Mouse (Mus musculus): ENCODE results near the gene Tmem203. TPM values are rescaled to one million over a fixed set of nuclear protein-coding genes. Genes with fewer than 3 reads are reported as not detected.
A peak's percentile ranks its signal among the peaks of the same experiment; 100 is the strongest.
"Not testable (repeated sequence)": the region's sequence is repeated elsewhere in the genome, so short reads cannot be mapped to it uniquely, and the experiment has no call there.

Gene Tmem203
- total RNA-seq, 1 experiment from 2014 or later: 48.8 TPM

DNA sequence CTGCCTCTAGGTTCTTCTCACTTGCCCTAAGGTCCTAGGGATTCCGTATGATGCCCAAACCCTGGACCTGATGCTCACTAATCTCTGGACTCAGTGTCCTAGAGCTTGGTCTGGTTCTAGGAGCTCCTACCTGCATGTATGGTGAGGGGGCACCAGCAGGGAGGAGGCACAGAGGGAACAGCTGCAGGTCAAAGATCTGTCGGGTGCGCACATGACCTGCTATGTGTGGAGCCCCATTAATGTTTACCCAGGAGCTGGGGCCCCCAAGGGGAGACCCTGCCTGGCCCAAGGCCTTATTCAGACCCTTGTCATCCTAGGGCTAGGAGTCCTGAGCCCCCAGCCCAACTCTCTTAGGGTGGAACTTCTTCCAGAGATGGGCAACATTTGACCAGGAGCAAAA lies 21.2 kb upstream of the Tmem203 start, which contains the start of gene Slc34a3:
Gene Slc34a3 (minus strand): TSS at position 315 of the 400 bp plus-strand sequence.
- DNase-seq: no peak

DNA sequence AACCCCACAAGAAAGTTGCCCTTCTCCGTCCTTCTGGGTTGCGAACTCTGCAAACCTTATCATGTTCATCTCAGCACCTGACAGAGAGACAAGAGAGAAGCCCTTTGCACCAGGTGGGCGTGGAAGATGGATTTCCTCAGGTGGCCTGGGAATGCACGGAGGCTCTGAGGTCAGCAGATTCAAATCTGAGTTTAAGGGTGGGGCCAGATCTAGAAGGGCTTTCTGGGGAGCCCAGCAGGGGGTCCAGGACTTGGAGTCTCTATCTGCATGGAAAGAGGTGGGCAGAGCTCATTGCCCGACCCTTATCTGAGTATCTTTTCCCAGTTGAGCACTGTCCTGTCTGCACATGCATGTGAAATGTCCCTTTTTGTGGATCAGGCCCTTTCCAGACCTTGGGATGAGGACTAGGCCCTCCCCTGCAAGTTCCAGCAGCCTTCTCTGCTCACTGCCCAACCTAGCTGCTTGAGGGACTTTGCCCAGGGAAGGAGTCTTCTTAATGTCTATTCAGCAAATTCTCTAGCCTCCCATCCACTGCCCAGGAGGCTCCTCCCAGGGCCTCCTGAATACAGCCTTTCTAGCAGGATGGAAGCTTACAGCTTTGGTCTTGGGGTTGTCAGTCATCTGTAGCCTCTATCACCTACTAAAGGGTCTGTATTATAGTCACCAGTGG lies 20.6 kb upstream of the Tmem203 start:
- no peak for DNase-seq

DNA sequence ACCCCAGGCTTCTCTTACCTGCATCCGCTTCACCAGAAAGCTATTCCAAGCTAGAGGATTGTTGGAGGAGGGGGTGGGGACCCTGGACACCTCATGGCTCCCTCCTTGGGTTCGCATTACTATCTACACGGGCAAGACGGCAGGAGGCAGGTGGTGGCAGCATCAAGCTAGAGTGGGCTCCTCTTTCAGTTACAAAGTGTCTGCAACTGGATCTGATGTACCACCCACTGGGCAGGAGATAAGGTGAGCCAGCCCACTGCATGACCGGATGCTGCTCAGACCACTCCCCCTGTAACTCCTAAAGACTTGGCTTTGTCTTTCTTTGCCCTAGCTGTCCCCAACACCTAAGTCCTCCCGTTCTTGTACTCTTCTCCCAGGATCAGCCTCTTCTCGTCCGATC lies 18.6 kb upstream of the Tmem203 start, which contains the start of gene Rnf224:
Gene Rnf224 (minus strand): TSS at position 174 of the 400 bp plus-strand sequence.
- DNase-seq: no peak

DNA sequence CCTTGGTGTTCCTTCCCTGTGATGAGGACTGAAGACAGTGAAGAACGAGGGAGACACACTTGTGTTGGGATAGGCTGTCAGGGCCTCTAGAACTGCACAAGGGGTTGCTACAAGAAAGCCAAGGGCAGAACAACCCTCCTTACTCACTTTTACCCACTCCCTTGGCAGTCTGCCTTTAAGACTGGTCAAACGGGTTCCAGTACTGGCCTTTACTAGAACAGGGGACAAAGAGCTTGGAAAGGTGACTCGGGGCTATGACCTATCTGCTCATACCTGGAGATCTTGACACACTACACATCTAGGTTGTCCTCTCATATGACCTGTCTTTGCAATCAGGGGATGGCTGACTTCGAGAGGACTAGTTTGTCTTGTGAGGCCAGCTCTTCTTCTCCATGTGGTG lies 17.7 kb upstream of the Tmem203 start:
- DNase-seq: no peak

DNA sequence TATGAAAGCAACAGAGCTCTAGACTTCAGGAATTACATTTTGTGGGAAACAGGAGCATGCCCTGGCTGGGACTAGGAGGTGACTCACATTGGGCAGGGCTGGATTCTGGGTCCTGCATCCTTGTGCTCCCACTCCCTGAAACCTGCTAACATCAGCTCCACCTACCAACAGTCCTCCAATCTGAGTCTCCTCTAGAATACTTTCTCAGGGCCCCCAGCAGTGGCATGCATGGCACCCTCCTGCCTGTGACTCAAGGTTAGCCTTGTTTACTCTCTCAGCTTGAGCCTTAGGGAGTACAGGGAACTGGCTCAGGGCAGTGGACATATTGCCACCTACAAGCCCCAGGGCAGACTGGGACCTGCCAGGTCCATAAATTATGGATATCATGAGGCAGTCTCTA lies 17.1 kb upstream of the Tmem203 start:
- no peak for DNase-seq

DNA sequence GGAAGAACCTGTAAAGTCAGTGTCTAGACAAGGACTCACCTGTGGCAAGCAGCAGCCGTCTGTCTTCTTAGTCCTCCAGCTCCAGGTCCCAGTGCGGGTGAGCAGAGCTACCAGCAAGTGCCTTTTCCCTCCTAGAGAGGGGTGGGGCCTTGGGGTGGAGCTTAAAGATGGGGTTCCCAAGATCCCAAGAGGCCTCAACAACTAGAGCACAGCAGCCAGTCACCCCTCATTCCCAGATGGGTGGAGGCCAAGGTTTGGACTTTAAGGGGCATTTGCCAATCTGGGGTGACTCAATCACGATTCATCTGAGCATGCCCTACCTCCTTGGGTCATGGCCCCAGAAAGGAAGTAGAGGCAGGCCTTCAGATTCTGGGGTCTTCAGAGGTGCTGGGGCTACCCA lies 15.5 kb upstream of the Tmem203 start:
- no peak for DNase-seq

DNA sequence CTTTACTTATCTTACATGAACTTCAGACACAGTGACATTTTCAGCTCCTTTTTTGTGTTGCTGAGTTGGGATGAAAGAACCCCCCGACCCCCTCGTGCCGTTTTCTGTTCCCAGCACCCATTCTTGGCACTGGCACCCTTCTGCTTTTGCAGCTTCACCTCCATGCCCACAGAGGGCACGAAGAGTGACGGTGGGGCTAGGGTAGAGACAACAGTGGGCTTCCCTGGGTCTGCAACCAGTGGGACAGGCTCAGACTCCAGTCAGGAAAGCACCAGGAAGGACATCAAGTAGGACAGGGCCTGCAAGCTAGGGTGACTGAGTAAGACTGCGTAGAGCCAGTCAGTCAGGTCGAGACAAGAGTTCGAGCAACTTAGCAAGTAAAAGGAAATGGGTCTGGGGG lies 14.9 kb upstream of the Tmem203 start:
- no peak for DNase-seq

DNA sequence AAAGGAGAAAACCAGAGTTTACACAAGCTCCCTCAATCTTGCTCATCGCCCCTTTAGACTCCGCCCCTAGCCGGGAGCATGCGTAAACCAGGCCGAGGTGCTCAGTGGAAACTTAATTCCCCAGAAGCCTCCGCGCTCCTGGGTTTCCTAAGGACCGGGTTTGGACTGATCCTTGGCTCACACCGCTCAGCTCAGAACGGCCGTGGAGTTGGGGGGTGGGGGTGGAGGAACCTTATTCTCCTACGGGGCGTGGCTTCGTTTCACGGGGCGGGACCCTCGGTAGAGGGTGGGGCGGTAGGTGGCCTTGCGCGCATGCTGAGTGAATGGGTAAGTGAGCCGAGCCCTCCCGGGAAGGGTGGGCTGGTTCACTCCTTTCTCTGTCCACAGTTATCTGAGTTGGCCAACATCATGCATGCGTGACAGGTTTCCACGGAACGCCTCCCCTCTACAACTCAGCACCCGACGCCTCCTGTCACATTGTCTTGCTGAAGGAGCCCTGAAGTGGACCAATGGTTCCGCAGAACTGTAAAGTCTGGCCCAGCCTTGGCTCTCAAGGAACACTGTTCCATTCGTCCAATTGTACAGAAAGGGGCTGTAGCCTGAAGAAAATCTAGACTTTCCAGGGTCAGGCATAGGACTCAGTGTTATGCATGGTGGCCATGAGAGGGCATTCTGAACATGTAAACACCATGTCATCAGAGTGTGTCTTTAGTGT lies 14.4 kb upstream of the Tmem203 start:
- peak; percentile 79 for DNase-seq

DNA sequence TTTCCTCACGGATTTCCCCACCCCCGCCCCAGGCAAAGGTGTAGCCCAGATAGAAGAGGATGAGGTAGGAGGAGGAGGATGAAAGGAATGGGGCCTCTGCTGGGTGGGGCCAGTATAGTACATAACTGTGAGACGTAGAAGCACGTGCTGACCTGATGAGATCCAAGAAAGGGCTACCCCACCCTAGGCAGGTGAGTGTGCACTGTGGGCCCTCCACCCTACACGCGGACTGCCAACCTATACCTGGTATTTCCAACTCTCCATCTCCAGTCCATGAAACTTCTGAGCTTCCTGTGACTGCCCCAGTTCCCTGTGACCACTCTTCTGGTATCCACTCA lies 13.8 kb upstream of the Tmem203 start:
- DNase-seq: no peak

DNA sequence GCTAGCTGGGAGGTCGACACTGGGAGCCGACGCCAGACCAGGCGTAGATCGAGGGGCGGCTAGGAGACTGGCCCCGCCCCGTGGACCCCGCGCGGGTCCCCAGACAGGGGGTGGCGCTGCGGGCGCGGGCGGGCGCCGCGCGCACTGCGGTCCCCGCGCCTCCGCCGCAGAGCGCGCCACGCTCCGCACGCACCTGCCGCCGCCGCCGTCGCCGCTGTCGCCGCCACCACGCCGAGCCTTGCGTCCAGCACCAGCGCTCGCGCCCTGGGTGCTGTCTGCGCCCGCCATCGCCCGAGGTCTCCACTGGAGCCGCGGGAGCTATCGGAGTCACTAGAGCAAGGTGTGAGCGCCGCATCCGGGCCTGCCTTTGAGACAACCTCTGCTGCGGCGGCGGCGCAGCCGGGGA lies 13.1 kb upstream of the Tmem203 start, which contains the start of the genes Rnf208 and Cysrt1:
Gene Rnf208 (plus strand): TSS at position 155 of the 406 bp plus-strand sequence.
Gene Cysrt1 (minus strand): TSS at position 352 of the 406 bp plus-strand sequence.
- DNase-seq: no peak

DNA sequence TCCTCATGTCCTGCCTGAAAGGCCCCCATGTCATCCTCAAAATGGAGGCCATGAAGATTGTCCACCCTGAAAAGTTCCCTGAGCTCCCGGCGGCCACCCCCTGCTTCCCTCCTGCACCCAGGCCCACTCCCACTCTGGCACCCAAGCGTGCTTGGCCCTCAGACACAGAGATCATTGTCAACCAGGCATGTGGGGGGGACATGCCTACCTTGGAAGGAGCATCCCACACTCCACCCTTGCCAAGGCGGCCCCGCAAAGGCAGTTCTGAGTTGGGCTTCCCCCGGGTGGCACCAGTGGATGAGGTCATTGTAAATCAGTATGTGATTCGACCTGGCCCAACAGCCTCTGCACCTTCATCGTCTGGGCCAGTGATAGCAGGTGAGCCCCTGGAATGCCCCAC lies 11.9 kb upstream of the Tmem203 start:
- DNase-seq: no peak

DNA sequence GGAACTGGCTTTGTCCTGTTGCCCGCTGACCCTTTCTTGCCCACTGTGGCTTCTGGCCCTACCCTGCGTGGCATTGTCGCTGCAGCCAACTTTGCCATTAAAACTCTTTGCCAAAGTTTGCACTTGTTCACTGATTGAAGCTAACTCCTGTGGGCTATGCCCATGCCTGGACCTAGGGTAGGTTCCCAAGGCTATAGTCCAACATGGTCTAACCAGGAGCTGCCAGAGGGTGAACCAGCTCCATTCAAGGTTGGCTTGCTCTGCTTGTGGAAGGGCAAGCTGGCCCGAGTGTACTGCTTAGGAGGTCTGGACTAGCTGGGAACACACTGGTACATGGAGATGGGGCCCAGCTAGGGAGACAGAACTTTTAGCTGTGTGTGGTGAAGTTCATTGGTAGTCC lies 11.1 kb upstream of the Tmem203 start:
- no peak for DNase-seq

DNA sequence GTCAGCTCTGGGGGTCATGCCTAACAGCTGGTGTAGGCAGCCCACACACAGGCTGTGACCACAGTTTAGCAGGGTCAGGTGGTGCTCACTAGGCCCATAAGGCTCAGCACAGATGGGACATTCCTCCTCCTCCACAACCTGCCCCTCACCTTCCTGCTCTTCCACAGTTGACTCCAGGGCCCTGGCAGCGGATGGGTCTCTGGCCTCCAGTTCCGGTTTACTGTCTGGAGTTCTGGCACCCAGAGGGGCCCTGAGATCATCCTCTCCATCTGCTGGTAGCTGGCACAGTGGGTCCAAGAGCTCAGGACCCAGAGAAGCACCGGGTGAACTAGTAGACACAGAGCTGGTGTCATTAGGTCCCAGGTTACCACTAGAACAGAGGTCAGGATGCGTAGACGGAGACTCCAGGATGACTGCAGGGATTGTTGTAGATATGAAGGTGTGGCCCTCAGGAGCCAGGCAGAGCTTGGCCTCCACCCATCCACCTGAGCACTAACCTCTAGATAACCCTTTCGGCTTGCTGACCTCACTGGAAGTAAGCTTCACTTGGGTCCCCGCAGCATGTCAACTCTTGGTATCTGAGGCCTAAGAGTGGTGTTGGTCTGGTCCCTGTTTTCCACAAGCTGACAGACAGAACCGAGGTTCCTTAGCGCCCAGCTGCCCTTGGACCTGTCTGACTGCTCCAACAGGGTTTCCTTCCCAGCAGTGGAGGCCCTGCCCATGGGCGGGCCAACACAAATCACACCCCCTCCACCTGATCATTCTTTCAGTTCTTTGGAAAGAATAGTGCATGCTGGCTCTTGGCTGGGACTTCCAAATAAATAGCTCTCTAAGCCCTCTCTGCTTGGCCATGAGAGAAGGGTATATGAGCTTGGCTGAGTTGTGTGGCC lies 8.8 kb upstream of the Tmem203 start, which contains the start of gene AL732309.1:
Gene AL732309.1 (minus strand): TSS at position 681 of the 890 bp plus-strand sequence.
- DNase-seq: no peak

DNA sequence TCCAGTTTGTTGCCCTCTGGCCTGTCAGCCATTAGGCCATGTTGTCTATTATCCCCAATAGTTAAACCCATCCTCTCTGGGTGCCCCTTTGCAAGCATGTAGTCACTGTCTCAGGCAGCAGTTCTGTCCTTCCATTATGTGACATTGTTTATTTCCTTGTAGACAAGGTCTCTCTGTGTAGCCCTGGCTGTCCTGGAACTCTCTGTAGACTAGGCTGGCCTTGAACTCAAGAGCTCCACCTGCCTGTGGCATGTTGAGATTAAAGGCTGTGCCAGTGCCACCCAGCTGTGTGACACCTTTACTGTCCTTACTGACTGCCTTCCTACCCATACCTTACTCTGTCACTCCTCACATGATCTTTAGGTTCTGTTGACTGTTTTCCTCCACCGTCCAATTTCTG lies 2.9 kb upstream of the Tmem203 start:
- DNase-seq: no peak

DNA sequence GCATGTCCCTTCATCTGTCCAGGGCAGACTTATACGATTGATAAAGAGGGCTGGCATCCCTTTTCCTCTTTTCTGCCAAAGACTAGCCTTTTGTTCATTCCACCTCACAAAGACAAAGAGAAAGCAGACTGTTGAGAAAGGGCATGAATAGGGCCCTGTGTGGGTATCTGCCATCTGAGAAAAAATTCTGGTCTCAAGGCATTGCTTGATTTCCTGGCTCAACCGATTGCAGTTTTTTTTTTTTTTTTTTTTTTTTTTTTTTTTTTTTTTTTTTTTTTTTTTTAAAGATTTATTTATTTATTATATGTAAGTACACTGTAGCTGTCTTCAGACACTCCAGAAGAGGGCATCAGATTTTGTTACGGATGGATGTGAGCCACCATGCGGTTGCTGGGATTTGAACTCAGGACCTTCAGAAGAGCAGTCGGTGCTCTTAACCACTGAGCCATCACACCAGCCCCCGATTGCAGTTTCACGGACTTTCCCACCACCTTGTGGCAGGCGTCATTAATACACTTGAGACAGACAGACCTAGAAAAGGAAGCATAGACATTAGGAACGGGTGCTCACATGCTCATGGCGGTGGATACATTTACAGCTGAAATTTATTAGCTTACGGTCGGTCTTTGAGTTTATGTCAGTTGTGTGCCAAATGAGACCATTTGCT lies 1.3 kb downstream of the Tmem203 start:
- DNase-seq: not testable (repeated sequence)

DNA sequence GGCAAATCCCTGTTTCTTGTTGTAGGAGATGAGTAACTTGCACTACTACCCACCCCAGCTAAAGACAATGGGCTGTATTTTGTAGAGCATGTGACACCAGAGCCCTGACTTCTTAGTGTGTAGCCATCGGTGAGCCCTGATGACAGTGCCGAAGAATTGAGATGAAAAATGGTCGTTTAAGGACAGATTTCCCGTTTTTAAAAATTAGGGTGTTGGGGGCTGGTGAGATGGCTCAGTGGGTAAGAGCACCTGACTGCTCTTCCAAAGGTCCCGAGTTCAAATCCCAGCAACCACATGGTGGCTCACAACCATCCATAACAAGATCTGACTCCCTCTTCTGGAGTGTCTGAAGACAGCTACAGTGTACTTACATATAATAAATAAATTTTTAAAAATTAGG lies 2.0 kb downstream of the Tmem203 start:
- not testable (repeated sequence) for DNase-seq

DNA sequence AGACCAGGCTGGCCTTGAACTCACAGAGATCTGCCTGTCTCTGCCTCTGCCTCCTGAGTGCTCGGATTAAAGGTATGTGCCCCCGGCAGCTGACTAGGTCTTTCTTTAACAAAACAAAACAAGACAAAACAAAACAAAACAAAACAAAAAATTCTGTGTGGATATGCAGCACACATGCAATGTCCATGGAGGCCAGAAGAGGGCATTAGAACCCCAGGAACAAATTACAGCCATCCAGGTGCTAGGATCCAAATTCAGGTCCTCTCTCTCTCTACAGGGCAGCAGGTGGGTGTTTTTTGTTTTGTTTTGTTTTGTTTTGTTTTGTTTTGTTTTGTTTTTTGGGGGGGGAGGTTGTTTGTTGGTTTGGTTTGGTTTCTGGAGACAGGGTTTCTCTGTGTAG lies 3.6 kb downstream of the Tmem203 start:
- DNase-seq: no peak

DNA sequence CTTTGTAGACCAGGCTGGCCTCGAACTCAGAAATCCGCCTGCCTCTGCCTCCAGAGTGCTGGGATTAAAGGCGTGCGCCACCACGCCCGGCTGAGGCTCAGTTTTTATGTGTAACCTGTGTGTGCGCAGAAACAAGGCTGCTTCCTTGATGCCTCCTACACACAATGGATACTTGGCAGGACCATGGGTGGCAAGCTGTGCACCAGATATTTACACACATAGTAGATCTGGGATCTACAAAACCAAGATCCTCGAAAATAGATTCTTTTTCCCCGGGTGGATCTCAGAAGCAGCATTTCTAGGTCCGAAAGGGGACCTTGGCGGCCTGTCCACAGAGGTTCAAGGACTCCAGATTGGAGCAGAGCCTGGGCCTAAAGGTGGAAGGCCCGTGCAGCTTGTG lies 6.6 kb downstream of the Tmem203 start:
- no peak for DNase-seq

DNA sequence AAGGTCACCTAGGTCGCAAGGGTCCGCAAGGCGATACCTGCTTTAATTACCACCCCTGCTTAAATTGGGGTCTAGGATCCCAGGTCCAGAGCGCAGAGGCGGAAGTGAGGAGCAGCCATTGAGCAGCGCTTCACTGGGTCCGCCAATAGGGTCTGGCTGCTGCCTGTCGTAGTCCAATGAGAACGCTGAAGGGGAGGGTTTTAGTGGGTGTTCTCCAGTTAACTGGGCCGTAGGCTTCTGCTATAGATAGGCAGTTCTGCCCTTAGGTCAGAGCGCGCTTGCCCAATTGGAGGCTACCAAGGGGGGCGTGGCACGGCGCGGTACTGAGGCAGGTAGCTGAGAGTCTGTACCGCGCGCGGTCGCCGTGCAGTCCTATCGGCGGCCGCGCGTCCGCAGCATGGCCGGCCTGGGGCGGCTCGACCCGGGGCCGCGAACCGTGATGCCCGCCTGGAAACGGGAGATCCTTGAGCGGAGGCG lies 7.1 kb downstream of the Tmem203 start, which contains the start of gene Tprn:
Gene Tprn (plus strand): TSS at position 328 of the 477 bp plus-strand sequence.
- DNase-seq: peak; percentile 95

DNA sequence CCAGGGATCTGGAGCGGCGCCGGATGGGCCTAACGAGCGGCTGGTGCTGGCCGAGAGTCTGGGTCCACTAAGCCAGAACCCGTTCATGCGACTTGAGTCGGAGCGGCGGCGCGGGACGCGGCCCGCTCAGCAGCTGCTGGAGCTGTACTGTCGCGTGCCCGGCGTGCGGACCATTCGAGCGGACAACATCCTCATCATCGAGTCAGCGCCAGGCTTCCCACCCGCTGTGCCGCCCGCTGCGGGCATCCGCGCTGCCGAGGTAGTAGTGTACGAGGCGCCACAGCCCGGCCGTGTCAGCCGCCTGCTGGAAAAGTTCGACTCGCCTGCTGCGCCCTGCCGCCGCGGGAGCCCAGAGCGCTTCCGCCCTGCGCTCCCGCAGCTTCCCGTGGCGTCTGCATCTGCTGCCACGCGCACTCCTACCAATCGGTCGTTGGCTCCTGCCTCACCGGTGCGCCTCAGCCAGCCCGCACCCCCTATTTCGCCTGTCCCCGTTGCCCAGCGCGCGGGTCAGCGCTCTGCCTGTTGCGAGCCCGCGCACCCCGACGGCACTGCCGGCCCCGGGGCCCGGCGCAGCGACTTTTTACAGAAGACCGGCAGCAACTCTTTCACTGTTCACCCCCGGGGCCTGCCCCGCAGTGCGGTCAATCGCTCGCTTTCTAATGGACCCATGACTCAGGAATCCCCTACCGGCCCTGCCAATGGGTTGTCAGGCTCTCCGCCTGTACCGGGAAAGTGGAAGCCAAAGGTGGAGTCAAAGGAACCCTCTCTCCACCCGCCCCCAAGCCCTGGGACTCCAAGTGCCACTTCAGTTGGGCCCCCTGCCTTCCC lies 7.8 kb downstream of the Tmem203 start:
- DNase-seq: peak; percentile 50

Data from adrenal gland, postnatal 25 days (tissue).